Mouse (Mus musculus) thymus, adult 2 months (tissue): Measurements from ENCODE around the gene Gm13277. TPM values are rescaled to one million over a fixed set of nuclear protein-coding genes. Genes with fewer than 3 reads are reported as not detected.
"Not testable (repeated sequence)": the region's sequence is repeated elsewhere in the genome, so short reads cannot be mapped to it uniquely, and the experiment has no call there.

Source experiments
- DNase-seq: peaks from one replicate; pipeline ENCODE4 v3.0.0; 2021
- H3K27ac ChIP-seq: fragments of 200-500 bp; 2 replicates; pipeline ENCODE4 v1.5.1; 2012; ENCODE audit warnings: low read length, control low read depth; ENCODE audit not compliant: control insufficient read depth, insufficient read depth
- H3K27me3 ChIP-seq: fragments of 200-500 bp; 2 replicates; pipeline ENCODE4 v1.6.1; 2012; ENCODE audit warnings: mild to moderate bottlenecking, low read length, moderate library complexity, mixed read lengths; ENCODE audit not compliant: control insufficient read depth, insufficient read depth
- H3K36me3 ChIP-seq: fragments of 200-500 bp; 2 replicates; pipeline ENCODE4 v1.6.1; 2012; ENCODE audit warnings: mild to moderate bottlenecking, low read length, moderate library complexity; ENCODE audit not compliant: control insufficient read depth, insufficient read depth
- H3K4me1 ChIP-seq: fragments of 200-500 bp; replicated peaks from 2 replicates; pipeline ENCODE4 v1.6.1; 2012; ENCODE audit warnings: low read length; ENCODE audit not compliant: control insufficient read depth, insufficient read depth
- H3K4me3 ChIP-seq: fragments of 200-500 bp; 2 replicates; pipeline ENCODE4 v1.5.1; 2012; ENCODE audit warnings: mild to moderate bottlenecking, low read length, control low read depth, moderate library complexity; ENCODE audit not compliant: control insufficient read depth, insufficient read depth
- CTCF ChIP-seq: fragments of 200-500 bp; IDR thresholded peaks from 2 replicates; pipeline ENCODE4 v1.5.1; 2012; ENCODE audit warnings: mild to moderate bottlenecking, control low read depth, low read length, moderate library complexity, borderline replicate concordance; ENCODE audit not compliant: control insufficient read depth, poor library complexity, insufficient read depth; ENCODE audit errors: extremely low read depth
- WGBS: fragments of 180-500 bp; shearing (Covaris S2); methylation state at CpG from one replicate; pipeline ENCODE4 v1.1.7; 2018; 5-methylcytosine and 5-hydroxymethylcytosine counted together
- polyA plus RNA-seq: library from polyadenylated mRNA; depleted of rRNA; stranded (reverse); fragments of >200 nt; gene quantifications from 2 replicates; pipeline ENCODE4 v1.2.3, GENCODE M21; 2012

The Gm13277 gene
- polyA plus RNA-seq, 1 experiment = not detected

GRCm38 (mm10) chr4:88763384-88764018, 24.9 kb upstream of the Gm13277 start:
- peak; percentile 43; the same call in 1 of the 2 replicates for TF ChIP-seq CTCF
- WGBS = 1% methylated on average over 34 of the region's 42 CpGs
- not testable (repeated sequence) for H3K27me3 ChIP-seq, H3K4me1 ChIP-seq, H3K36me3 ChIP-seq, H3K27ac ChIP-seq
- peak; percentile 19 for DNase-seq
- H3K4me3 ChIP-seq = peak overlapping the region; percentile 85

GRCm38 (mm10) chr4:88773534-88773933, 14.9 kb upstream of the Gm13277 start, which contains the start of gene Gm13290:
Gm13290 (plus strand) TSS chr4:88773834.
- H3K4me1 ChIP-seq, H3K27ac ChIP-seq, H3K4me3 ChIP-seq, DNase-seq, H3K36me3 ChIP-seq, H3K27me3 ChIP-seq: not testable (repeated sequence)
- no CpG with 5 or more reads among the region's 32 CpGs for WGBS

- H3K36me3 ChIP-seq, H3K4me1 ChIP-seq, H3K27me3 ChIP-seq, DNase-seq, H3K27ac ChIP-seq, H3K4me3 ChIP-seq: not testable (repeated sequence)
- no CpG with 5 or more reads among the region's 29 CpGs for WGBS
Measured at GRCm38 (mm10) chr4:88776622-88777021, 11.8 kb upstream of the Gm13277 start, which contains the start of gene Gm13289. Gm13289 (plus strand) TSS chr4:88776922.

GRCm38 (mm10) chr4:88779550-88779949, 8.9 kb upstream of the Gm13277 start, which contains the start of gene Gm13272:
Gm13272 (plus strand) TSS chr4:88779850.
- H3K36me3 ChIP-seq, H3K4me1 ChIP-seq: not testable (repeated sequence)

GRCm38 (mm10) chr4:88780320-88780719, 8.1 kb upstream of the Gm13277 start:
- not testable (repeated sequence) for DNase-seq, H3K27me3 ChIP-seq, H3K36me3 ChIP-seq, H3K4me1 ChIP-seq, H3K27ac ChIP-seq, H3K4me3 ChIP-seq
- WGBS = 71% methylated on average over 16 of the region's 18 CpGs

More at GRCm38 (mm10) chr4:88779550-88779949, 8.9 kb upstream of the Gm13277 start, which contains the start of gene Gm13272:
- not testable (repeated sequence) for DNase-seq, H3K4me3 ChIP-seq, H3K27ac ChIP-seq, H3K27me3 ChIP-seq
- no CpG with 5 or more reads among the region's 29 CpGs for WGBS

GRCm38 (mm10) chr4:88781831-88782230, 6.6 kb upstream of the Gm13277 start, which contains the start of gene Ifnz:
Ifnz (plus strand) TSS chr4:88782131.
- not testable (repeated sequence) for DNase-seq, H3K36me3 ChIP-seq, H3K27me3 ChIP-seq, H3K4me1 ChIP-seq, H3K27ac ChIP-seq
- peak within 1 kb of the TSS; percentile 54 for H3K4me3 ChIP-seq
- 6% methylated on average over 5 of the region's 7 CpGs for WGBS

- 0% methylated on average over 19 of the region's 31 CpGs for WGBS
- not testable (repeated sequence) for DNase-seq, H3K27me3 ChIP-seq, H3K36me3 ChIP-seq, H3K27ac ChIP-seq, H3K4me1 ChIP-seq
- H3K4me3 ChIP-seq = peak overlapping the region; percentile 54
Measured at GRCm38 (mm10) chr4:88782335-88782734, 6.1 kb upstream of the Gm13277 start.

GRCm38 (mm10) chr4:88785409-88785808, 3.0 kb upstream of the Gm13277 start, which contains the start of gene Gm13276:
Gm13276 (plus strand) TSS chr4:88785709.
- H3K27me3 ChIP-seq, H3K36me3 ChIP-seq, H3K27ac ChIP-seq, H3K4me1 ChIP-seq, H3K4me3 ChIP-seq, DNase-seq: not testable (repeated sequence)
- no CpG with 5 or more reads among the region's 27 CpGs for WGBS

GRCm38 (mm10) chr4:88791250-88791649, 2.8 kb downstream of the Gm13277 start, which contains the start of gene Gm13278:
Gm13278 (plus strand) TSS chr4:88791550.
- not testable (repeated sequence) for H3K27me3 ChIP-seq, H3K36me3 ChIP-seq, H3K27ac ChIP-seq, H3K4me1 ChIP-seq, DNase-seq, H3K4me3 ChIP-seq
- WGBS = no CpG with 5 or more reads among the region's 28 CpGs

GRCm38 (mm10) chr4:88793936-88794675, 5.7 kb downstream of the Gm13277 start, which contains the start of gene Gm13275:
Gm13275 (plus strand) TSS chr4:88794487.
- peak; percentile 87 for DNase-seq
- not testable (repeated sequence) for H3K4me3 ChIP-seq, H3K4me1 ChIP-seq, H3K27ac ChIP-seq, H3K36me3 ChIP-seq, H3K27me3 ChIP-seq
- under 1% methylated on average over 12 of the region's 52 CpGs for WGBS
